Mouse (Mus musculus) spleen, adult 2 months (tissue): ENCODE data around the gene Apobec4.

Source experiments
- CTCF ChIP-seq: fragments of 200-500 bp; IDR thresholded peaks from 2 replicates; pipeline ENCODE4 v1.5.1; 2011; ENCODE audit warnings: mild to moderate bottlenecking, inconsistent platforms; ENCODE audit not compliant: insufficient read depth, insufficient read length, insufficient replicate concordance; ENCODE audit errors: extremely low read depth
- POLR2A ChIP-seq: fragments of 200-500 bp; IDR thresholded peaks from 2 replicates; pipeline ENCODE4 v1.6.1; 2011; ENCODE audit warnings: low read depth, low read length, inconsistent platforms

GRCm38 (mm10) chr1:152784620-152785019 lies 34.3 kb downstream of the Apobec4 start:
- TF ChIP-seq CTCF (no peak), POLR2A (no peak)
